Mouse (Mus musculus): ENCODE data around the gene Nufip2. TPM values are rescaled to one million over a fixed set of nuclear protein-coding genes. Genes with fewer than 3 reads are reported as not detected.
A peak's percentile ranks its signal among the peaks of the same experiment; 100 is the strongest.

Nufip2 gene
- polyA plus RNA-seq, 1 experiment from 2014 or later, result 4.6 TPM

DNA sequence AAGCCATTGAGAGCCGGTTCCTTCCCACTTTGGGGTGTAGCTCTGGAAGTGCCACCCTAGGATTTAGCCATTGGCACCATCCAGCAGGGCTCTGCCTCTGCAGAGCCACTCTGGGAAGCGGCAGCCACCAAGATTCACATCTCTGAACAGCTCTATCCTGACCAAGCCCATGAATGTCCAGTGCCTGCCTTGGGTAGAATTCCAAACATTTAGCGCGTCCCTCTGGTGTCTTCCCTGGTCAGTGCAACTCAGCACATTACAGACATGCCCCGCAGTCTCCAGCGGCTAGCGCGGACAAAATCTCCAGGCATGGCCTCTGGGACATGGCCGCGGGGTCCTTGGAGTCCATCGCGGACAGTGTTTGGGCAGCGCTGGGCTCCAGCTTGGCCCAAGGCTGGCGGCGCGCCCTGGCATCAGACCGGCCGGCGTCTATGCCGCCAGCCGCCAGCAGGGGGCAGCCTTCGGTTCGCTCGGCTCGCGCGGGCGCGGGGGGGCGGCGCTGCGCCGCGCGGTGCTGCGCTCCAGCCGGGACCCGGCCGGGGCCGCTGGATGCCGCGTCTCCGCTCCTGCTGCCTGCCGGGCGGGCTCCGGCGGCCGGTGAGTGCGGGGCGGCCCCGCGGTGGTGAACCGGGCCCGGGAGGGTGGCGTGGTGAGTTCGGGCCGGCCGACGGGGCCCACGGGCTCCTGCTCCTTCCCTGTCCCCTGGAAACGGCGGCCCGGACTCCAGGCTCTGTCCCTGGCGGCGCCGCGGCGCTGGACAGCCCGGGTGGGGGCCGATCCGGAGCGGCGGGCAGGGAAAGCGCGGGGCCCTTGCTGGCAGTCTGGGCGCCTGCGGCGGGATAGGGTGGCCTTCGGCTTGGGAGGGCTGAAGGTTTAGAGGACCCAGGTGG is 77.1 kb downstream of the Nufip2 start, which contains the start of gene Myo18a:
Myo18a (plus strand) TSS at position 464 of the 890 bp plus-strand sequence.
- WGBS, result 2% methylated on average over 79 of the region's 79 CpGs
- H3K9ac ChIP-seq, result peak within 1 kb of the TSS; percentile 91
- H3K4me1 ChIP-seq (replicated peaks), result peaks cover 34% of the 10 kb centered on the region
- H3K4me3 ChIP-seq (replicated peaks), result peak within 1 kb of the TSS; percentile 91
- H3K27ac ChIP-seq, result peak within 1 kb of the TSS; percentile 83
- peak; percentile 82 for ATAC-seq
- no peaks in the 10 kb centered on the region for H3K9me3 ChIP-seq
- no peaks in the 10 kb centered on the region; the same call in 1 of the 2 replicates for H3K27me3 ChIP-seq (replicated peaks)
- H3K4me2 ChIP-seq (replicated peaks), result peak within 1 kb of the TSS; percentile 87
- no peaks in the 10 kb centered on the region for H3K36me3 ChIP-seq

DNA sequence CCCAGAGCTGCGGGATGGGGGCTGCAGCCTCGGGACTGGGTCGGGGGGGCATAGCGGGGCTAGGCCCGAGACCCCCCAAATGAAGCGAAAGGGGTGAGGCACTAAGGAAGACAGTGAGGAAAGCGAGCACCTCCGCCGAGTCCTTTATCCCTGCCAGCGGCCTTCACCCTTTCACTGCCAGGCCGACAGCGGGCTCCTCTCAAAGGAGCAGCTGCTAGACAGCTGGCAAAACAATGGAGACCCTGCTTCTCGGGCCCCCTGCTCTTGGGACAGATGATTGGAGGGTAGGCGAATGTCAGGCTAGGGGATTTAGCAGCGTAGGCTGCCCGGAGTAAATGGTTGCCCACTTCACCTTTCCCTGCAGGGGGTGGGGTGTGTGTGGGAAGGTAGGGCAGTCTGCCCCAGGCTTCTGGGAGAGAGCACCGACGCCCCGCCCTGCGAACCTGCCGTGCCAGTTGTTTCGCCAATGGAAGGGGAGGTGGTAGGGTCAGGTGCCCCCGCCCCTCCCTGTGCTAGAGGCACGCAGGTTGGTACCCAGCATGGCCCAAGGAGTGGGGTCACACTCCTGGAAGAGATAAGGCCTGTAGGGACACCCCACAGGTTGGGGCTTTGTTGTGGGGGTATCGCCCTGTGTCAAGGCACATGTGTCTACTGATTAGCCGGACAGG is 77.9 kb downstream of the Nufip2 start:
- ATAC-seq, result peak; percentile 48
- H3K4me1 ChIP-seq (replicated peaks), result peaks cover 34% of the 10 kb centered on the region
- no peaks in the 10 kb centered on the region for H3K36me3 ChIP-seq
- peak overlapping the region; percentile 91 for H3K4me3 ChIP-seq (replicated peaks)
- H3K27ac ChIP-seq, result peak overlapping the region; percentile 83
- H3K9me3 ChIP-seq, result no peaks in the 10 kb centered on the region
- 5% methylated on average over 26 of the region's 26 CpGs for WGBS
- H3K27me3 ChIP-seq (replicated peaks), result no peaks in the 10 kb centered on the region; the same call in 1 of the 2 replicates
- H3K4me2 ChIP-seq (replicated peaks), result peak overlapping the region; percentile 87
- H3K9ac ChIP-seq, result peak overlapping the region; percentile 91

DNA sequence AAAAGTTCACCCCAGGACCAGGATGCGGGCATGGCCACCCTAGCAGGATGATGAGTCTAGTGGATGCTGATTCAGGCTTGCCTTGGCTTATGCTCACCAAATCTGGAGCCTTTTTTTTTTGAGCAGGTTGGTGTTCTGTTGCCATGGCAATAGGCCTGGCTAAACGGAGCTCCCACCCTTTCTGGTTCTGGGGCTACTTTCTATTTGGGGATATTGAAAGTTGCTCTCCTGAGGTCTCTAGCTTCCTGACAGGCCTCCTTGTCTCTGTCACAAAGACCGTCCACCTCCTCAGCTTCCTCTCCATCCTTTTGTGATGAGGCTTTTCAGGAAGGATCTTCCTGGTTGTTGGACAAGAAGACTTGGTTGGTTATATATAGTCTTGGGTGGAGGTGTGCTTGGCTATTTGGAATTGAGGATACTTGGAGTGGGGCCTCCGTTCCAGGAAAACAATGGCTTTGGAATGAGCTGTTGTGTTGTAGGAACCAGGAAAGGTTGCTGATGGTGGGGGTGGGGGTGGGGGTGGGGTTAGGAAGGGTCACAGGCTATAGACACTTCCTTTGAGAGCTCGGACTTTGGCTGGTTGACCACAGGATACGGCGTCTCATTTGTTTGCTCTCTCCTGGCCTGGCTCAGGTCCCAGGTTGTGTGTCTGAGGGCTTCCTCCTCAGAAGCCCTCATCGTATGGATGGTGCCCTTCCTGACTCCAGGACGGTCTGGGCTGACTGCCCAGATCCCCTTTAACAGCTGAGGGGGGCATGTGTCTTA is 78.9 kb downstream of the Nufip2 start:
- Histone ChIP-seq H3K4me2 (replicated peaks) (peak overlapping the region; percentile 87), H3K9ac (0 out of 2 replicates have a peak overlapping the region, but pooled peaks have one; percentile 91), H3K4me3 (replicated peaks) (peak overlapping the region; percentile 91), H3K9me3 (no peaks in the 10 kb centered on the region), H3K36me3 (no peaks in the 10 kb centered on the region), H3K4me1 (replicated peaks) (peaks cover 34% of the 10 kb centered on the region), H3K27me3 (replicated peaks) (no peaks in the 10 kb centered on the region; the same call in 1 of the 2 replicates), H3K27ac (peak overlapping the region; percentile 89)
- no peak for ATAC-seq
- WGBS, result 43% methylated on average over 9 of the region's 9 CpGs

DNA sequence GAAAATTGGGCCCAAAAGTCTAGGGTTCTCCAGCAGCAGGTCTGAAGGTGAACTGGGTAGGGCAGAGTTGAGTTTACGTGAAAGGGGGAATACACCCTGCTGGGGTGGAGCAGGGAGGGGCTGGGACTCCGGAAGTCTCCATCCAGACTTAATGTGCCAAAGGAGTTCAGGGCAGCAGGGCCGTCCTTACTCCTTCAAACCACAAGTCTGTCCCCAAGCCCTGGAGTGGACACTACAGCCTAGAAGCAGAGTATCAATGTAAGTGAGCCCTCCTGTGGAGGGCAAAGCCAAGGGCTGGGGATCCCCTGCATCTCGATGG is 79.5 kb downstream of the Nufip2 start:
- Histone ChIP-seq H3K4me3 (replicated peaks) (peak overlapping the region; percentile 40; the same call in 1 of the 2 replicates), H3K27ac (peak overlapping the region; percentile 89), H3K4me1 (replicated peaks) (peaks cover 34% of the 10 kb centered on the region), H3K9ac (0 out of 2 replicates have a peak overlapping the region, but pooled peaks have one; percentile 5), H3K4me2 (replicated peaks) (peak overlapping the region; percentile 87), H3K27me3 (replicated peaks) (no peaks in the 10 kb centered on the region; the same call in 1 of the 2 replicates), H3K9me3 (no peaks in the 10 kb centered on the region), H3K36me3 (no peaks in the 10 kb centered on the region)
- ATAC-seq, result no peak
- WGBS, result 47% methylated on average over 4 of the region's 4 CpGs

DNA sequence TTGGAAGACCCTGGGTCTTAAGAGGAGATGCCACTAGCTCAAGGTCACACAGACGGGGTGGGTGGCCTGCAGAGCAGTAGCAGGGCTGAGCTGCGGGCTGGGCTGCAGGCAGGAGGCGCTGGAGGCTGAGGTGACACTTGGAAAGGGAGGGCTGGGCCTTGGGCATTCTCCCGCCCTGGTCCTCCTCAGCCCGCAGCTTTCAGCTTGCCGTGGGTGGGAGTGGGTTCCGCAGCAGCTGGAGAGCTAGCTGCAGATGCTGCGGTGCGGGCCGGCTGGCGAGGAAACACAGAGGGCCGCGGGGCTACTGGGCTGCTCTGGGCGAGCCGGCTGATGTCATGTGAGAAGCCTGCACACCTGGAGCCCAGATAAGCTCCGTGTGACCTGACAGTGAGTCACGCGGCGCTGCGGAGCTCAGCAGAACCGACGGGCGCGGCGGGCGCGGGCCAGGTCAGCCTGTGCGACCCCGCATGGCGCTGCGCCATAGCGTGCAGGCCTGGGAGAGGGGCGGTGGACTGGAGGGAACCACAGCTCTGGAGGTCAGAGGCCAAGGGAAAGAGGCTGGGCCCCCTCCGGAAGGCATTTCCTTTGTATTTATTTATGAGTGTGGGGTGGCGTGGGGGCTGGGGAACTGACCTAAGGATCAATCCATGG is 80.5 kb downstream of the Nufip2 start:
- Histone ChIP-seq H3K4me3 (replicated peaks) (peak overlapping the region; percentile 40), H3K9ac (peak overlapping the region; percentile 53), H3K36me3 (no peaks in the 10 kb centered on the region), H3K27me3 (replicated peaks) (no peaks in the 10 kb centered on the region; the same call in 1 of the 2 replicates), H3K4me2 (replicated peaks) (peak overlapping the region; percentile 87), H3K27ac (peak overlapping the region; percentile 89), H3K9me3 (no peaks in the 10 kb centered on the region), H3K4me1 (replicated peaks) (peaks cover 34% of the 10 kb centered on the region)
- ATAC-seq, result peak; percentile 76
- WGBS, result 3% methylated on average over 34 of the region's 35 CpGs

DNA sequence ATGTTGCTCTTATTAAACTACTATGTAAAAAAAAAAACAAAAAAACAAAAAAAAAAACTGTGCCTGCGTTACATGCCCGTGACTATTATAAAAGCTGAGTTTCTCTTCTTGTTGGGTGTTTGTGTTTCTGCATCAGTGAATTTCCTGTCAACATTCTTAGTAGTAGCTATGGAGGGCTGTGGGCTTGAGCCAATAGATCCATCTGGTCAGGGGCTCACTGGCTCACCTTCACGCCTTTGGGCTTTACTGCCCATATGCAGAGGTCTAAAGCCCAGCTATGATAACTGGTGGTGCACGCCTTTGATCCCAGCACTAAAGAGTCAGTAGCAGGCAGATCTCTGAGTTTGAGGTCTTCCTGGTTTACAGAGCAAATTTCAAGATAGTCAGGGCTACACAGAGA is 83.5 kb downstream of the Nufip2 start:
- Histone ChIP-seq H3K4me1 (replicated peaks) (peaks cover 21% of the 10 kb centered on the region), H3K4me3 (replicated peaks) (no peak overlapping the region), H3K4me2 (replicated peaks) (no peak overlapping the region), H3K9me3 (no peaks in the 10 kb centered on the region), H3K27ac (no peak overlapping the region), H3K27me3 (replicated peaks) (no peaks in the 10 kb centered on the region), H3K36me3 (no peaks in the 10 kb centered on the region), H3K9ac (no peak overlapping the region)
- WGBS, result 80% methylated on average over 4 of the region's 4 CpGs
- ATAC-seq, result no peak

DNA sequence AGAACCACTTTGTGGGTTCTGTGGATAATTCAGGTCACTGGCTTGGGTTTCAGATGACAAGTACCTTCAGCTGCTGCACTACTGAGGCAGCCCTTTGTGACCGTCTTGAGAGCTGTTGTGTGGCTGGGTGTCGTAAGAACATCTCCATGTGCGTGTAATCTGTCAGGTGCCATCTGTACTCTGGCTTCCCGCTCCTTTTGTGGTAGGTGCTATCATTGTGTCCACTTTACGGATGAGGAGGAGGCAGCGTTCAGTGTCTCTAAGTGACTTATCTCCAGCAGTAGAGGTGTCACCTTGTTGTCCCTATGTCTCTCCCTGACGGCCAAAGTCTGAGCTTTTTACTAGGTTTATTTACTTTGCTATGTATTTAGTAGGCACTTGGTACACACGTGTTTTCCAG is 84.4 kb downstream of the Nufip2 start:
- Histone ChIP-seq H3K4me2 (replicated peaks) (no peak overlapping the region), H3K27me3 (replicated peaks) (no peaks in the 10 kb centered on the region), H3K9me3 (no peaks in the 10 kb centered on the region), H3K27ac (0 out of 2 replicates have a peak overlapping the region, but pooled peaks have one; percentile 38), H3K4me3 (replicated peaks) (no peak overlapping the region), H3K9ac (no peak overlapping the region), H3K4me1 (replicated peaks) (peaks cover 13% of the 10 kb centered on the region), H3K36me3 (no peaks in the 10 kb centered on the region)
- no peak for ATAC-seq
- WGBS, result 59% methylated on average over 8 of the region's 8 CpGs

DNA sequence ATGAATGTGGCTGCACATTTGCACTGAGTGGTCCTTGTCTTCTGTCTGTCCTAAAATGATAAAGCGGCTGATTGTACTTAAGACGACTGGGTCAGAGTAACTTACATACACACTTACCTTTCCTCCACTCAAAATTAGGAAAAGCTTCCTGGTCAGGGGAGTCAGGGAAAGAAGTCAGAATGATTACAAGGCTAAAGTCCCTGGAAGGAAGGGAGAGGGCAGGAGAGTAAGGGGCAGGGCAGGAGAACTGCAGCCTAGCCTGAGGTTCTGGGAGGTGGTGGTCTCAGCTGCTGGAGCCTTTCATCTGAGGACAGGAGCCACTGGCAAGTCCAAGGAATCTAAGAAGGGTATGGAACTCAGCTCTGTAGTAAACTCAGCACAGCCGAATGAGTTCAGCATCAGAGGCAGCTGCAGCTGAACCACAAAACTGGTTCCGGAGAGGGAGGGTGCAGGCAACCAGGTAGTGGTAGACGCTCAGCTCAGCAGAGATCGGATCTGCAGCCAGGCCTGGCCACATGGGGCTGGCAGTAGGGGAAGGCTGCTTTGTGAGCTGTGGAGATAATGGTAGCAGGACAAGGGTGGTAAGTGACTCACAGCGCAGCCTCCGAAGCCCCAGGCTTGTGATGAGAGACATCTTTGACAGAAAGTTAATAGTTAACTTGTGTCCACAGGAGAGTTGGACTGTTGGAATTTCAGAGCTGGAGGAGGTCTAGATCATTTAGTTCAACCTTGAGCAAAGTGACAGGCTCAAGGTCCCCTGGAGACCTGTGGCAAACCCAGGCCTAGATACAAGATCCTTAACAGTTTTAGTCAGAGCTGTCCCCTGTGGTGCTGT is 86.1 kb downstream of the Nufip2 start:
- no peaks in the 10 kb centered on the region for H3K36me3 ChIP-seq
- peak overlapping the region; percentile 91 for H3K27ac ChIP-seq
- ATAC-seq, result peak; percentile 94
- H3K9ac ChIP-seq, result no peak overlapping the region
- no peaks in the 10 kb centered on the region for H3K4me1 ChIP-seq (replicated peaks)
- no peaks in the 10 kb centered on the region for H3K9me3 ChIP-seq
- WGBS, result 46% methylated on average over 8 of the region's 8 CpGs
- peak overlapping the region; percentile 36 for H3K4me2 ChIP-seq (replicated peaks)
- no peak overlapping the region for H3K4me3 ChIP-seq (replicated peaks)
- no peaks in the 10 kb centered on the region for H3K27me3 ChIP-seq (replicated peaks)

DNA sequence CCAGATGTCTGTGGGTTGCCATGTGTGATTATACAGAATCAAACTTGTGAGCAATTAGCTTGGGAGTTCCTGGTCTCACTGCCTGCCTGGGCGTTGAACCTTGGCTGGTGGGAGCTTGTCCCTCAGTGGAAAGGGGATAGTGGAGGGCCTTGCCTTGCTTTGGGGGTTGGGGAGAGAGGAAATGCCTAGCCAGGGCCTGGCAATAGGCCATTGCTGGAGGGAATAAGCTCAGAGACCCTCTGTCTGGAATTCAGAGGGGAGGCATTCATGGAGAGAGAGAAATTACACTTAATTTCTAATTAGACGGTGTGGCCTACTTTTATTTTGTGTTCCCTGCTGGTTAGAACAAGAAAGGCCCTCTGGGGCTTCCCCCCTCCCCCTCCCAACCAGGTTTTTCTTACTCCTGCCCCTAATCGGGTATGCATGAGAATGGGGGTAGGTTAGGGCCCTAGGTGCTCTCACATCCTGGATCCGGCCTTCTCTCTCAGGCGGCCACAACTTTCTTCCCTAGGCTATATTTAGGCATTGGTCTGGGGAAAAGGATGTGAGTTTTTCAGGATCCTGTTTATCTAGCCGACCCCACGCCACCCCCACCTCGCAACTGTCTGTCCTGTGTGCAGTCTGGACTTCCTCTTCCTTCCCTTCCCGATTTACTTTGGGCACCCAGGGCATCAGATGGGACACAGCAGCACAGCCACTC is 89.9 kb downstream of the Nufip2 start:
- H3K27ac ChIP-seq, result peak overlapping the region; percentile 56; the same call in 1 of the 2 replicates
- no peak for ATAC-seq
- 0 out of 2 replicates have a peak, but pooled peaks cover 3% of the 10 kb centered on the region for H3K36me3 ChIP-seq
- H3K9ac ChIP-seq, result no peak overlapping the region
- 59% methylated on average over 9 of the region's 9 CpGs for WGBS
- H3K4me3 ChIP-seq (replicated peaks), result no peak overlapping the region
- H3K27me3 ChIP-seq (replicated peaks), result no peaks in the 10 kb centered on the region
- H3K9me3 ChIP-seq, result no peaks in the 10 kb centered on the region
- H3K4me1 ChIP-seq (replicated peaks), result no peaks in the 10 kb centered on the region
- no peak overlapping the region for H3K4me2 ChIP-seq (replicated peaks)

DNA sequence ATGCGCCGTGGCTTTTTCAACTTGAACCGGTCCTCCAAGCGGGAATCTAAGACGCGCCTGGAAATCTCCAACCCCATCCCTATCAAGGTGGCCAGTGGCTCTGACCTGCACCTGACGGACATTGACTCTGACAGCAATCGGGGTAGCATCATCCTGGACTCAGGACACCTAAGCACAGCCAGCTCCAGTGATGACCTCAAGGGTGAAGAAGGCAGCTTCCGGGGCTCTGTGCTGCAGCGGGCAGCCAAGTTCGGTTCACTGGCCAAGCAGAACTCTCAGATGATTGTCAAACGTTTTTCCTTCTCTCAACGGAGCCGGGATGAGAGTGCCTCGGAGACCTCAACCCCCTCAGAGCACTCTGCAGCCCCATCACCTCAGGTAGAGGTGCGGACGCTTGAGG is 91.5 kb downstream of the Nufip2 start:
- no peak overlapping the region for H3K4me3 ChIP-seq (replicated peaks)
- no peak overlapping the region for H3K9ac ChIP-seq
- H3K4me1 ChIP-seq (replicated peaks), result no peaks in the 10 kb centered on the region; the same call in 1 of the 2 replicates
- no peak overlapping the region for H3K4me2 ChIP-seq (replicated peaks)
- H3K27ac ChIP-seq, result no peak overlapping the region
- H3K36me3 ChIP-seq, result 0 out of 2 replicates have a peak, but pooled peaks cover 3% of the 10 kb centered on the region
- no peaks in the 10 kb centered on the region for H3K27me3 ChIP-seq (replicated peaks)
- H3K9me3 ChIP-seq, result no peaks in the 10 kb centered on the region
- 92% methylated on average over 17 of the region's 17 CpGs for WGBS
- ATAC-seq, result no peak
